In genomic region chr4:57123003-57123402, GRCm38 (mm10) we compare ENCODE assay signal across 13 mouse cellular contexts. TPM values are rescaled to one million over a fixed set of nuclear protein-coding genes. Genes with fewer than 3 reads are reported as not detected.
DNase-seq lines count a peak whose midpoint lies in the region; ATAC-seq and TF ChIP-seq lines count a peak whose summit lies in the region.
"Had no signal": no experiment of that assay in that cellular context is flagged by ENCODE, and none has a peak within 500 bp of the region (broad histone marks: within the 10 kb centered on the region; RNA-seq: fewer than 3 reads in every experiment).

No protein-coding gene starts in this region.

- H3K4me1 ChIP-seq in heart, embryonic 14.5 days (ENCODE audit: control insufficient read depth in 2 of 2, insufficient read depth in 2 of 2, low read length in 2 of 2) = peaks cover 2 to 7% of the 10 kb centered on the region in 2 experiments; a peak in 2 of 4 replicates
- H3K4me1 ChIP-seq in neural tube, embryonic 14.5 days (ENCODE audit: control insufficient read depth, insufficient read depth, low read length) = no peaks in the 10 kb centered on the region; the same call in 1 of the 2 replicates
- H3K4me1 ChIP-seq in neural tube, embryonic 15.5 days = peaks cover 12% of the 10 kb centered on the region; the same call in 1 of the 2 replicates
- peaks cover 26% of the 10 kb centered on the region for H3K4me1 ChIP-seq in liver, embryonic 13.5 days (replicated peaks)

- H3K9me3 ChIP-seq in heart, embryonic 14.5 days (ENCODE audit: control insufficient read depth, low read length) = no peaks in the 10 kb centered on the region
- no peaks in the 10 kb centered on the region for H3K9me3 ChIP-seq in neural tube, embryonic 14.5 days (ENCODE audit: control insufficient read depth, low read length)
- H3K9me3 ChIP-seq in neural tube, embryonic 15.5 days (replicated peaks) = no peaks in the 10 kb centered on the region
- no peaks in the 10 kb centered on the region for H3K9me3 ChIP-seq in liver, embryonic 13.5 days (replicated peaks)
- H3K9me3 ChIP-seq: hindbrain, embryonic 13.5 days; limb, embryonic 13.5 days; megakaryocyte, embryonic 14.5 days had no signal

- no peak overlapping the region for H3K4me3 ChIP-seq in heart, embryonic 14.5 days (ENCODE audit: control insufficient read depth in 1 of 2, insufficient read depth in 1 of 2, low read depth in 1 of 2, low read length in 2 of 2)
- no peak overlapping the region for H3K4me3 ChIP-seq in neural tube, embryonic 14.5 days (ENCODE audit: low read depth, low read length)
- H3K4me3 ChIP-seq in neural tube, embryonic 15.5 days (replicated peaks) = no peak overlapping the region
- no peak overlapping the region for H3K4me3 ChIP-seq in liver, embryonic 13.5 days (replicated peaks)
- no peak overlapping the region for H3K4me3 ChIP-seq in layer of hippocampus, adult 2 months
- H3K4me3 ChIP-seq: hindbrain, embryonic 13.5 days; limb, embryonic 13.5 days; megakaryocyte, embryonic 14.5 days had no signal

- intact Hi-C loops in heart, postnatal 14 days (cut with DNase I) = no loop called here

- H3K27me3 ChIP-seq in heart, embryonic 14.5 days (ENCODE audit: control insufficient read depth, insufficient read depth, low read length) = no peaks in the 10 kb centered on the region; the same call in 1 of the 2 replicates
- H3K27me3 ChIP-seq in neural tube, embryonic 14.5 days (ENCODE audit: control insufficient read depth, insufficient read depth, low read length) = no peaks in the 10 kb centered on the region
- no peaks in the 10 kb centered on the region for H3K27me3 ChIP-seq in neural tube, embryonic 15.5 days (replicated peaks)
- peaks cover 5% of the 10 kb centered on the region; the same call in 1 of the 2 replicates for H3K27me3 ChIP-seq in liver, embryonic 13.5 days
- H3K27me3 ChIP-seq: hindbrain, embryonic 13.5 days; limb, embryonic 13.5 days had no signal

- no peak for ATAC-seq in heart, embryonic 14.5 days (ENCODE audit: insufficient number of reproducible peaks, insufficient read depth, low FRiP score, low read depth)
- ATAC-seq in neural tube, embryonic 14.5 days (ENCODE audit: low read depth) = no peak
- ATAC-seq in neural tube, embryonic 15.5 days (ENCODE audit: low FRiP score) = no peak
- no peak for ATAC-seq in liver, embryonic 13.5 days (ENCODE audit: low read depth)
- ATAC-seq: forebrain, embryonic 14.5 days had no signal

- H3K9ac ChIP-seq in heart, embryonic 14.5 days (ENCODE audit: low read length) = no peak overlapping the region
- no peak overlapping the region for H3K9ac ChIP-seq in neural tube, embryonic 14.5 days (replicated peaks; ENCODE audit: low read depth, low read length)
- no peak overlapping the region for H3K9ac ChIP-seq in neural tube, embryonic 15.5 days (replicated peaks)
- H3K9ac ChIP-seq in liver, embryonic 13.5 days = no peak overlapping the region
- H3K9ac ChIP-seq: hindbrain, embryonic 13.5 days; limb, embryonic 13.5 days had no signal

- 18% methylated on average over 11 of the region's 11 CpGs for WGBS in heart, embryonic 14.5 days
- 40% methylated on average over 11 of the region's 11 CpGs for WGBS in neural tube, embryonic 14.5 days
- WGBS in neural tube, embryonic 15.5 days = 32% methylated on average over 11 of the region's 11 CpGs
- 21% methylated on average over 11 of the region's 11 CpGs for WGBS in liver, embryonic 13.5 days (ENCODE audit: insufficient replicate concordance)

- no peaks in the 10 kb centered on the region for H3K36me3 ChIP-seq in heart, embryonic 14.5 days (ENCODE audit: control insufficient read depth, insufficient read depth, low read length)
- no peaks in the 10 kb centered on the region for H3K36me3 ChIP-seq in neural tube, embryonic 14.5 days (ENCODE audit: control insufficient read depth, insufficient read depth, low read length)
- H3K36me3 ChIP-seq in neural tube, embryonic 15.5 days = no peaks in the 10 kb centered on the region
- H3K36me3 ChIP-seq in liver, embryonic 13.5 days = no peaks in the 10 kb centered on the region
- H3K36me3 ChIP-seq: hindbrain, embryonic 13.5 days; limb, embryonic 13.5 days had no signal

- peak overlapping the region; percentile 16; the same call in 1 of the 2 replicates for H3K4me2 ChIP-seq in heart, embryonic 14.5 days (ENCODE audit: low read length)
- H3K4me2 ChIP-seq in neural tube, embryonic 14.5 days (ENCODE audit: low read depth, low read length) = no peak overlapping the region
- no peak overlapping the region for H3K4me2 ChIP-seq in neural tube, embryonic 15.5 days
- H3K4me2 ChIP-seq in liver, embryonic 13.5 days = peak overlapping the region; percentile 36; the same call in 1 of the 2 replicates
- H3K4me2 ChIP-seq: hindbrain, embryonic 13.5 days; limb, embryonic 13.5 days had no signal

- DNase-seq in heart, postnatal 14 days = no peak
- no peak for DNase-seq in liver, embryonic 13.5 days
- DNase-seq in yolk sac, embryonic 10.5 days (ENCODE audit: low spot score) = peak; percentile 38
- no peak for DNase-seq in adipocyte (ENCODE audit: low spot score)
- no peak for DNase-seq in layer of hippocampus, adult 2 months (ENCODE audit: low spot score in 2 of 2)
- DNase-seq: adrenal gland, adult 2 months had no signal

- no peak for TF ChIP-seq CTCF in layer of hippocampus, adult 2 months (conservative IDR thresholded peaks at IDR 0.05)

- no peak overlapping the region for H3K27ac ChIP-seq in heart, embryonic 14.5 days (replicated peaks in 1 of 2; ENCODE audit: control insufficient read depth in 1 of 2, insufficient read depth in 1 of 2, low read depth in 2 of 2, low read length in 2 of 2)
- 0 out of 2 replicates have a peak overlapping the region, but pooled peaks have one; percentile 6 for H3K27ac ChIP-seq in neural tube, embryonic 14.5 days (ENCODE audit: low read depth, low read length)
- H3K27ac ChIP-seq in neural tube, embryonic 15.5 days (replicated peaks) = no peak overlapping the region
- no peak overlapping the region for H3K27ac ChIP-seq in liver, embryonic 13.5 days
- H3K27ac ChIP-seq in layer of hippocampus, adult 2 months = no peak overlapping the region
- H3K27ac ChIP-seq: hindbrain, embryonic 13.5 days; limb, embryonic 13.5 days had no signal

RNA-seq across cellular contexts. Expression of gene Epb41l4b, which starts 20.2 kb away (rescaled TPM):
- polyA plus RNA-seq in heart, embryonic 14.5 days (2014; fragmentation: Nextera tagmentation; extraction: Ambion mirVana) = 0.30 and 0.57 TPM in 2 replicates
- 1 to 10 TPM; 4.3 to 4.9 TPM for total RNA-seq in heart, postnatal 14 days (2021)
- polyA plus RNA-seq in neural tube, embryonic 14.5 days (2014; fragmentation: Nextera tagmentation; extraction: Ambion mirVana) = 4.7 and 6.5 TPM in 2 replicates
- polyA plus RNA-seq in neural tube, embryonic 15.5 days (2015; fragmentation: Nextera tagmentation; extraction: Ambion mirVana) = 4.5 and 6.5 TPM in 2 replicates
- polyA plus RNA-seq in liver, embryonic 13.5 days (2015; fragmentation: Nextera tagmentation; extraction: Ambion mirVana) = 1.3 and 1.5 TPM in 2 replicates
- 10 to 100 TPM; 20.3 to 26.7 TPM for total RNA-seq in layer of hippocampus, adult 2 months (2021)

Comparison
In these comparisons a context has a peak if more than half of its experiments do, and no peak if none do; other contexts are left out.
1. H3K4me2 ChIP-seq: peak in heart, embryonic 14.5 days (single experiment) and liver, embryonic 13.5 days (single experiment); none in neural tube, embryonic 14.5 days (single experiment) and neural tube, embryonic 15.5 days (single experiment).